Mouse (Mus musculus): ENCODE measurements around the gene B3gnt2. TPM values are rescaled to one million over a fixed set of nuclear protein-coding genes. Genes with fewer than 3 reads are reported as not detected.

Gene B3gnt2
- total RNA-seq, 1 experiment, result 25.7 TPM

- Histone ChIP-seq H3K9me3 (ENCODE audit: control insufficient read depth, insufficient read depth, low read depth, low read length) (no peaks in the 10 kb centered on the region), H3K4me1 (ENCODE audit: control insufficient read depth in 2 of 2, insufficient read depth in 2 of 2, low read length in 2 of 2, poor library complexity in 1 of 2) (peaks cover 33 to 38% of the 10 kb centered on the region in 2 experiments), H3K36me3 (ENCODE audit: control insufficient read depth, insufficient read depth, low read length, poor library complexity, severe bottlenecking) (no peaks in the 10 kb centered on the region), H3K4me3 (ENCODE audit: insufficient read depth in 1 of 2, low read depth in 1 of 2, low read length in 2 of 2, poor library complexity in 1 of 2, severe bottlenecking in 1 of 2) (no peak overlapping the region), H3K9ac (ENCODE audit: insufficient read depth, low read depth, low read length, poor library complexity, severe bottlenecking) (no peak overlapping the region), H3K27ac (ENCODE audit: insufficient read depth, low read depth, low read length, poor library complexity, severe bottlenecking) (no peak overlapping the region)
- TF ChIP-seq ZC3H11A (IDR thresholded peaks at IDR 0.05; ENCODE audit: borderline replicate concordance, low read depth, low read length), result no peak
- TF ChIP-seq MAFK (IDR thresholded peaks at IDR 0.05; ENCODE audit: insufficient read depth, low read depth, low read length), result no peak
- no peak for TF ChIP-seq HCFC1 (IDR thresholded peaks at IDR 0.05; ENCODE audit: borderline replicate concordance, insufficient read depth, low read length)
- no peak for TF ChIP-seq CHD2 (IDR thresholded peaks at IDR 0.05; ENCODE audit: low read depth, low read length)
- no peak for TF ChIP-seq ZNF384 (IDR thresholded peaks at IDR 0.05; ENCODE audit: low read depth, low read length)
- in situ Hi-C loops (cut with MboI; ENCODE audit: low sequenced_read_pairs in 2 of 2, unreplicated experiment in 2 of 2), result no loop called here
- no peak for DNase-seq (ENCODE audit: low read depth, low spot score)
These were observed 13.6 kb downstream of the B3gnt2 start for GRCm38 (mm10) chr11:22846960-22847731.

- H3K9ac ChIP-seq (ENCODE audit: insufficient read depth, low read depth, low read length, poor library complexity, severe bottlenecking), result no peak overlapping the region
- H3K4me1 ChIP-seq (ENCODE audit: control insufficient read depth in 2 of 2, insufficient read depth in 2 of 2, low read length in 2 of 2, poor library complexity in 1 of 2), result peaks cover 30 to 38% of the 10 kb centered on the region in 2 experiments
- DNase-seq (ENCODE audit: low read depth, low spot score), result no peak
- no peak overlapping the region for H3K27ac ChIP-seq (ENCODE audit: insufficient read depth, low read depth, low read length, poor library complexity, severe bottlenecking)
- in situ Hi-C loops (cut with MboI; ENCODE audit: low sequenced_read_pairs in 2 of 2, unreplicated experiment in 2 of 2), result no loop called here
- H3K36me3 ChIP-seq (ENCODE audit: control insufficient read depth, insufficient read depth, low read length, poor library complexity, severe bottlenecking), result no peaks in the 10 kb centered on the region
- H3K4me3 ChIP-seq (ENCODE audit: insufficient read depth in 1 of 2, low read depth in 1 of 2, low read length in 2 of 2, poor library complexity in 1 of 2, severe bottlenecking in 1 of 2), result no peak overlapping the region
- no peaks in the 10 kb centered on the region for H3K9me3 ChIP-seq (ENCODE audit: control insufficient read depth, insufficient read depth, low read depth, low read length)
- no peak for TF ChIP-seq HCFC1 (IDR thresholded peaks at IDR 0.05; ENCODE audit: borderline replicate concordance, insufficient read depth, low read length)
- no peak for TF ChIP-seq ZC3H11A (IDR thresholded peaks at IDR 0.05; ENCODE audit: borderline replicate concordance, low read depth, low read length)
These were observed 14.5 kb downstream of the B3gnt2 start for GRCm38 (mm10) chr11:22846093-22846835.

GRCm38 (mm10) chr11:22844754-22845718 is 15.7 kb downstream of the B3gnt2 start:
- no peak overlapping the region for H3K4me3 ChIP-seq (ENCODE audit: insufficient read depth in 1 of 2, low read depth in 1 of 2, low read length in 2 of 2, poor library complexity in 1 of 2, severe bottlenecking in 1 of 2)
- DNase-seq (ENCODE audit: low read depth, low spot score), result no peak
- H3K9me3 ChIP-seq (ENCODE audit: control insufficient read depth, insufficient read depth, low read depth, low read length), result no peaks in the 10 kb centered on the region
- H3K36me3 ChIP-seq (ENCODE audit: control insufficient read depth, insufficient read depth, low read length, poor library complexity, severe bottlenecking), result 0 out of 2 replicates have a peak, but pooled peaks cover 5% of the 10 kb centered on the region
- H3K9ac ChIP-seq (ENCODE audit: insufficient read depth, low read depth, low read length, poor library complexity, severe bottlenecking), result no peak overlapping the region
- in situ Hi-C loops (cut with MboI; ENCODE audit: low sequenced_read_pairs in 2 of 2, unreplicated experiment in 2 of 2), result no loop called here
- H3K4me1 ChIP-seq (ENCODE audit: control insufficient read depth in 2 of 2, insufficient read depth in 2 of 2, low read length in 2 of 2, poor library complexity in 1 of 2), result peaks cover 24 to 35% of the 10 kb centered on the region in 2 experiments
- no peak overlapping the region for H3K27ac ChIP-seq (ENCODE audit: insufficient read depth, low read depth, low read length, poor library complexity, severe bottlenecking)
- no peak for TF ChIP-seq HCFC1 (IDR thresholded peaks at IDR 0.05; ENCODE audit: borderline replicate concordance, insufficient read depth, low read length)
- no peak for TF ChIP-seq ZC3H11A (IDR thresholded peaks at IDR 0.05; ENCODE audit: borderline replicate concordance, low read depth, low read length)
- TF ChIP-seq ZNF384 (IDR thresholded peaks at IDR 0.05; ENCODE audit: low read depth, low read length), result peak; percentile 92
- TF ChIP-seq CHD2 (IDR thresholded peaks at IDR 0.05; ENCODE audit: low read depth, low read length), result no peak
- no peak for TF ChIP-seq MAFK (IDR thresholded peaks at IDR 0.05; ENCODE audit: insufficient read depth, low read depth, low read length)

- TF ChIP-seq HCFC1 (IDR thresholded peaks at IDR 0.05; ENCODE audit: borderline replicate concordance, insufficient read depth, low read length) (no peak), CHD2 (IDR thresholded peaks at IDR 0.05; ENCODE audit: low read depth, low read length) (no peak), ZC3H11A (IDR thresholded peaks at IDR 0.05; ENCODE audit: borderline replicate concordance, low read depth, low read length) (no peak), ZNF384 (IDR thresholded peaks at IDR 0.05; ENCODE audit: low read depth, low read length) (no peak), MAFK (IDR thresholded peaks at IDR 0.05; ENCODE audit: insufficient read depth, low read depth, low read length) (no peak)
- Histone ChIP-seq H3K9ac (ENCODE audit: insufficient read depth, low read depth, low read length, poor library complexity, severe bottlenecking) (no peak overlapping the region), H3K9me3 (ENCODE audit: control insufficient read depth, insufficient read depth, low read depth, low read length) (no peaks in the 10 kb centered on the region), H3K27ac (ENCODE audit: insufficient read depth, low read depth, low read length, poor library complexity, severe bottlenecking) (no peak overlapping the region), H3K36me3 (ENCODE audit: control insufficient read depth, insufficient read depth, low read length, poor library complexity, severe bottlenecking) (peaks cover 19% of the 10 kb centered on the region), H3K4me3 (ENCODE audit: insufficient read depth in 1 of 2, low read depth in 1 of 2, low read length in 2 of 2, poor library complexity in 1 of 2, severe bottlenecking in 1 of 2) (no peak overlapping the region), H3K4me1 (ENCODE audit: control insufficient read depth in 2 of 2, insufficient read depth in 2 of 2, low read length in 2 of 2, poor library complexity in 1 of 2) (peaks cover 16 to 17% of the 10 kb centered on the region in 2 experiments)
- DNase-seq (ENCODE audit: low read depth, low spot score), result no peak
- in situ Hi-C loops (cut with MboI; ENCODE audit: low sequenced_read_pairs in 2 of 2, unreplicated experiment in 2 of 2), result no loop called here
These were observed 21.3 kb downstream of the B3gnt2 start for GRCm38 (mm10) chr11:22839456-22839855.
